Mouse (Mus musculus): ENCODE results near the gene Ppwd1.

DNA sequence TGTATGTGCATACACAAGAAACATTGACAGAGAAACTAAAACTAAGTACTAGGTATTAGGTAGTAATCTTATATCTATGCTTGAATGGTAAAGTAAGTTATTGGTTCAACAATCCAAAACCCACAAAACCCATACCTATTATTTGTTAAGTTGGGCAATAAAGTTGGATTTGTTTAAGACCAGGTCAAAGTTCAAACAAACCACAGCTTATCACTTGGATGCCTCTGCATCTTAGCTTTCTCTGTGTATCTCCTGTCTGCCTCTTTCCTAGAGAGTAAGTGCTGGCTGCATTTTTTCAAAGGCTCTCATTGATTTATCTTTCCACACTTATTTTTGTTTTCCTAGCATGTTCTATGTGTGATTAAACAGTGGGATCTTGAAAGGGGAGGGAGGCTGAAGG is 56.1 kb downstream of the Ppwd1 start:
- no peak for TF ChIP-seq MXI1 (IDR thresholded peaks at IDR 0.05; ENCODE audit: low read depth, low read length)
- TF ChIP-seq EP300 (IDR thresholded peaks at IDR 0.05; ENCODE audit: low read length) = no peak

Measured in CH12.LX (cell line).